Mouse (Mus musculus): ENCODE results near the gene Iqcf1.

DNA sequence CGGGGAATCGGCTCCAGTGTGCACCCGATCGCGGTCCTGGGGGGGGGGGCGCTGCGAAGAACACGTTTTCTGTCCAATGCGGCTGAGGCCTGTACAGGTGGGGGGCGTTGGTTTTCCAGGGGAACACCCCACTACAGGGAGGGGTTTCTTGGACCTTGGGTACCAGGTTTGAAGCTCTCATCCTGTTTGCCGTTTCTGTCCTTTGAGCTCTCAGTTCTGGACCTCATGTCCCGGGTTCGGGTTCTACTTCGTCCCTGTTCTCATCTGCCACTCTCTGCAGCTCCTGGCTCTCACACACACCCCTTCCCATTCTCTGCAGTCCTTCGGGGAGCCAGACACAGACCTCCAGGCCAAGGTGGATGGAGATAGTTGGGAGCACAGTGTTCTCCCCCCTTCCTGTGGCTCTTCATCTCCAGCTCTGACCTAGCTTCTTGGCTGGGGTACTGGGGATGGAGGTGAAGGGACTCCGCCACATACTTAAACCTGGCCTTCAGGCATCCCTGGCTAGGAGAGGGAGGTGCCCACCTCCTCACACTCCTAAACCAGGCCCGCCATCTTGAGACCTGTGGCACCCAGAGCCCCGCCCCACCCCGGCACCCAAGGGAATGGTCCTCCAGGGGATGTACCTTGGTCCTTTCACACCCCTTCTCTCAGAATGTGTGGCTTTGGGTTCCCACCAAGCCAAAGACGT lies 45.6 kb upstream of the Iqcf1 start:
- TF ChIP-seq FLI1 (IDR thresholded peaks at IDR 0.05; ENCODE audit: low read length): no peak
- no peak for TF ChIP-seq GATA1 (IDR thresholded peaks at IDR 0.05; ENCODE audit: borderline replicate concordance, low read length)
